Mouse (Mus musculus): Measurements from ENCODE around the gene Pdzd2.
A peak's percentile ranks its signal among the peaks of the same experiment; 100 is the strongest.

Gene Pdzd2

DNA sequence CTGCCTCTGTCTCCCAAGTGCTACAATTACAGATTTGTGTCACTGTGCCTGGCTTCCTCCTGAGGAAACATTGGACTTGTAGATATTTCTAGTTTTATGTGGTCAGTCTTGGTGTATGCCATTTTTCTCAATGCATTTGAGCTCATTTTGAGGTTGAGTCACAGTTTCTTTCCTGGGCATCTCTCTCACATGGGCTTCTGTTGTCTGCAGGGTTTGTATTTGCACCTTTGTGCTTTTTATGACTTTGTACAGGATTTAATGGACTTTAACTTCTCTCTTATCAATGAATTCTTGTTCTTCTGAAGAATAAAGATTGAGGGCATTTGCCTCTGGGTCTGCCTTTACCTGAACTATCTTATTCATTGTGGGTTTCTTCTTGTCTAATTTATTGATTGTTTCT is 382.3 kb downstream of the Pdzd2 start:
- no peak for DNase-seq (ENCODE audit: low read depth, low spot score)

DNA sequence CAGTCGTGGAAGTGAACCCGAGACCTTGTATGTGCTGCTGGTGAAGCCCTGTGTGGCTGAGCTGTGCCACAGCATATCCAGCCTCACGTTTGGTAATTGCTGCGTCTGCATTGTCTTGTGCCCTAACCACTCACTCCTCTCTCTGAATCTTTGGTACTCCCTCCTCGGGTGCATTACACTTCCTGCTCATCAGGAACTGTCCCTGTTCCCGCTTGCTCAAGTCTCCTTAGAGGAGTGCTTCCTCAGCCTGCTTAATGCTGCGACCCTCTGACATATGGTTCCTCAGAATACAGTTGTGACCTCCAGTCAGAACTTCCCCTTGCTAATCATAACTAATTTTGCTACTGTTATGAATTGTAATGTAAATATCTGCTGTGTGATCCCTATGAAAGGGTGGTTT is 383.8 kb downstream of the Pdzd2 start:
- DNase-seq (ENCODE audit: low read depth, low spot score), result no peak

DNA sequence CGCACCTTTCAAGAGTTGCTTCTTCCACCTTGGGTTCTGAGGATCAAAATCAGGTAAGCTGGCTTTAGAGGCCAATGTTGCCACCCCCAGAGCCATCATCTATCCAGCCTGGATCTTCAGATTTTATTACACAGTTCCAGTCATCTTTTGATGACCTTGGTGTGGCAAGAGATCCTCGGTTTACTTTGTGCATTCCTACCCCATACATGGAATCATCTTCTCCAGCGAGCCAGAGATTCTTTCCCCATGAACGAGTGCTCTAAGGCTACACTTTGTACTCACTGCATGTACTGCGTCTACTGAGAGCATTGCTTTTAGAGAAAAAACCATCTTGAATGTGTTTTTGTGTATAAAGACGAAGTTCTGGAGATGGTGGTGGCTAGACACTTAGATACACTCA is 384.5 kb downstream of the Pdzd2 start:
- no peak for DNase-seq (ENCODE audit: low read depth, low spot score)

DNA sequence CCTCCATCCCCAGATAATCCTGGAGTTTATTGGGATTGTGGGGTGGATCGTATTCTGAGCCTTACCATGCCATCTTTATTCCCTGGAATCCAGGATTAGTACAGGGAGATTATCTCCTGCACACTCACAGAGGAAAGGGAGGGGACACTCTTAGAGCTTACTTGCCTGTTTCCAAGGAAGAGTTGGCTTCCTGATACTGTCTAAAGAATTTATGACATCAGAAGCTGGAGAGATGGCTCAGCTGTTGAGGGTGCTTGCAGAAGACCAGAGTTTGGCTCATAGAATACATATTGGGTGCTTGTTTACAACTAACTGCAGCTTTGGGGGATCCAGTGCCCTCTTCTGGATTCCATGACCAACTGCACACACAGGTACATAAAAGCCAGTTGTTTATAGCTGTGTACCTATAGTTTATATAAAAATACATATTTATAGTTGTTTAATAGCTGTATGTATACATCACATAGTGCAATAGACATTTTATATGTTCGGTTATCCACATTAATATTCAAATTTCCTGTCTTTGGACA is 385.4 kb downstream of the Pdzd2 start:
- no peak for DNase-seq (ENCODE audit: low read depth, low spot score)

DNA sequence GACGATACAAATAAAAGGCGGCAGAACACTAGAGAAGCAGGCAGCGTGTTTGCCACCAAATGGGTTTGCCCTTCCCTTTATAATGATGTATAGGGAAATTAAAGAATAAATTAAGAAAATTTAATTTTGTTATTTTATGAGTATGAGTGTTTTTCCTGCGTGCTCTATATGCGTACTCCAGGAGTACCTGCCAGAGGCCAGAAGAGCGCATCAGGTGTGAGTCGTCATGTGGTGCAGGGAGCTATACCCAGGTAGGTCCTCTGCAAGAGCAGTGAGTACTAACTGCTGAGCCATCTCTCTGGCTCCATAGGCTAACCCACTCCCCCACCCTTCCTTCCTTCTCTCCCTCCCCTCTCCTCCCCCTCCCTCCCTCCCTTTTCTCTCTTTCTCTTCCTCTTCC is 388.3 kb downstream of the Pdzd2 start:
- DNase-seq (ENCODE audit: low read depth, low spot score), result no peak

DNA sequence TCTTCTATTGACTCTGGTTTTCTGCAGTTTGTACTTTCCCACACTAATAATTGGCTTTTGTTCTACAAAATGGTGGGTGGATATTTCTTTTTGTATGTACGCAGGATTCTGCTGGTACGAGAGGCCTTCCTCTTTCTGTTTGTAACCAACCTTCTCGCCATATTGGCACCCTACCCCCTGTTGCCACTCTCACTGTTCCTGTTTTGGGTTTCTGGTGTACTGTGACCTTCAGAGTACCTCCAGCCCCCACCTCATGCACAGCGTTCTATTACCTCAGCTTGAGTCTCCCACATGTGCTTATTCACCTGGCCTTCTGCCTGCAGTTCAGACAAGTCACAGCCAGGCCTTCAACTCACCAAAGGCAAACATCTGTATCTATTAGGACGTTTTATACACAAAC is 389.9 kb downstream of the Pdzd2 start:
- DNase-seq (ENCODE audit: low read depth, low spot score), result no peak

DNA sequence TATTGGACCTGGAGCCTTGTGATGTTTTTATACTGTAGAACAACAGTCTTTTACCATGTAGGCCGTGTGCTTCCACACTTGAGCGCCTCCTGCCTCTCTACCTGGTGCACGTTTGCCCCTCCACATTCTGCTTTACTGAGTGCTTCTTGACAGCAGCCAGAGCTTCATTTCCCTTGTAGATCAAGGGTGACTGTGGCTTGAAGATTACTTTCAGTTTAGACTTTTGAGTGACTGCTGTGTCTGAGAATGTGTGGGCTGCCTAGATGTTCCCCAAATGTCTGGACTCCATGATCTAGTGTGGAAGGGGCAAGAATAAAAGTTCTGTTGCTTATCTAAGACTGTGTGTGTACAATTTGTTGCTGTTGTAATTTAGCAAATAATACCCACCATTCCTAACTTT is 390.8 kb downstream of the Pdzd2 start:
- DNase-seq (ENCODE audit: low read depth, low spot score), result no peak

DNA sequence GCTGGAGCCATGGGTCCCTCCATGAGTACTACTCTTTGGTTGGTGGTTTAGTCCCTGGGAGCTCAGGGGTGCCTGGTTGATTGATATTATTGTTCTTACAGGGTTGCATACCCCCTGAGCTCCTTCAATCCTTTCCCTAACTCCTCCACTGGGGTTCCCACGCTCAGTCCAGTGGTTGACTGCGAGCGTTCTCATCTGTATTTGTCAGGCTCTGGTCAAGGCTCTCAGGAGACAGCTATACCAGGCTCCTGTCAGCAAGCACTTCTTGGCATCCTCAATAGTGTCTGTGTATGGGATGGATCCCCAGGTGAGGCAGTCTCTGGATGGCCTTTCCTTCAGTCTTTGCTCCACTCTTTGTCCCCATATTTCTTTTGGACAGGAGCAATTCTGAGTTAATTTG is 392.8 kb downstream of the Pdzd2 start:
- DNase-seq (ENCODE audit: low read depth, low spot score), result no peak

DNA sequence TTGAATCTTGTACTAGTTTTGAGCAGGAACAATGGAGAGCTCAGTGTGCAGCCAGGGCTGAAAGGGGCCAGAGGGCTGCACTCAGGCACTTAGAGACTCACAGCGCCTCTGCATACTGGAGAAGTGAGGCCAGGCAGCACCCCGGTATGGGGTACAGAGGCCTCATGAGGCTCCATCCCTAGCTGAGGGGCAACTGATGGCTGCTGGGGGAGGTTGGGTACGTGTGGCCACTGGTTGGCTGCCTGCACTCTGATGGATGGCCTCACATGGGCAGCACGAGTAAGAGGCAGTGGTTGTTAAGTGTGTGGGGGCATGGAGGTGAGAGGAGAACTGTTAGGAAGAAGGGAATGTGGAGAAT is 398.3 kb downstream of the Pdzd2 start:
- DNase-seq (ENCODE audit: low read depth, low spot score), result no peak

DNA sequence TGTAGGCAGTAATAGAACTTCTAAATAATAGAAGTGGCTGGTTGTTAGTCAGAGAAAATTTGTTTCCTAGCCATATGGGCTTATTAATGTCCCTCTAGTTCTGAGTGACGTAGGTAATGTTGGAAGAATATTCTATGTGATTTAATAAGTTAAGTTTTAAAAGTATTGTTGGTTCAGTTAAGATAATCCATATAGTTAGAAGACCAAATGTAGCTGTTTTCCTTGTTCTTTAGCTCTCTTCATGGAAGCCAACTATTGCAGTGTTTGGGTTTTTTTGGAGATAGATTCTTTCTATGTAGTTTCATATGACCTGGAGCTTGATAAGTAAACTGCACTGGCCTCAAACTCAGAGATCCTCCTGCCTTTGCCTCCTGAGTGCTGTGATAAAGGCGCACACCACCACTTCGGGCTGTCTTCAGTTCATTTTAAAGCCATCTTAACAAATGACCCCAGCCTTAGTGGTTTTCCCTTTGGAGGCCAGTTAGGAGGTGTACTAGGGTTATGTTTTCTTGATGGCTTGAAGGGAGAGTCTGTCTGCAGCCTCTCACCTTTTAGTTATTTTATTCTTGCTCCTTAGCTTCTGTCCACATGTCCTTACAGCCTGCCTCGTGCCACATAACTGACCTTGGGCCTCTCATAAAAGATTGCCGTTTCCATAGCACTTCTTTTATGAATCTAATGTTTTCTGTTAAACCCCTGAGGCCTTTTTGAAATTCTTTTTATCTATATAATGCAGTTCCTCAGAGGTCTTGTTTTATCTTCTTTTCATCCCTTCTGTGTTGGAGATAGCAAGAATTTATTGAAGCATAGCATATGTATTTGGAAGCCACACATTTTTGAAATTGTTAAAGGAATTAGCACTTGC is 399.0 kb downstream of the Pdzd2 start:
- no peak for DNase-seq (ENCODE audit: low read depth, low spot score)

DNA sequence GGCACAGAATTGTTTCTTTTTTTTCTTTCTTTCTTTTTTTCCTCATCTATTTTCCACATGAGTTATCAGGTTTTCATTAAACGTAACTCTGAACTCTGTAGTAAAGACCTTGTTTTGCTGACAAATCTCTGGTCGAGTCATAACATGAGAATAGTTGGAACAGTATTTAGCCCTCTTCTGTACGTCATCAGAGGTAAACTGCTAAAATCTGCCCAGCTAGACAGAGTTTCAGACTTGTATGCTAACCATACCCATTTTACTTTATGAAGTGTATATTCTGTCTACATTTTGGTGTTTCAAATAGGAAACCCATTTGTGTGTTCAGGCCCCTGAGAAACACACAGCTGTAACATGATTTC is 402.0 kb downstream of the Pdzd2 start:
- DNase-seq (ENCODE audit: low read depth, low spot score), result no peak

DNA sequence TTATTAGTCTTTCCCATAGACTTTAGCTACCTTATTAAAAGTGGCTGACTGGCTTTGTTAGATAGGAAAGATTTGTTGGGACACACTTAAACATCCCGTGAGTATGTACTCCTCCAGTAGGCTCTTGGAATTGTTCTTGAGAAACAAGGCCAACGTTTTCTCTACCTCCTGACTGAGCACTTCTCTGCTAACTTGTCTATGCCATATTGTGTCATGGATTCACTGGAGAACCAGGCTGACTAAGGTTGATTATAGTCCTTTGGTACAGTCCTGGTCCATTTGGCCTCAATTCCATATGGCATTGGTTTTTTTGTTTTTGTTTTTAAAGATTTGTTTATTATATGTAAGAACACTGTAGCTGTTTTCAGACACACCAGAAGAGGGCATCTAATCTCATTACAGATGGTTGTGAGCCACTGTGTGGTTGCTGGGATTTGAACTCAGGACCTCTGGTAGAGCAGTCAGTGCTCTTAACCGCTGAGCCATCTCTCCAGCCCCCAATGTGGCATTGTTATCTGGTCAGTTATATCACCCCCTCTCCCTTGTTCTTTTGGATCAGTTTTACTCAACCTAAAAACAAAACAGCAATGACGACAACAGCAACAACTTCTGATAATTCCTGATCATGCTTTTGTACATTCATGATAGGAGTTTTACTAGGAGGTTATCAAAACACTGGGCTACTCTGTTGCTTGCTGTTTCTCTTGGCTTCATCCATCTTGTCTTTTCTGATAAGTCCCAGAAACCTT is 402.5 kb downstream of the Pdzd2 start:
- no peak for DNase-seq (ENCODE audit: low read depth, low spot score)

DNA sequence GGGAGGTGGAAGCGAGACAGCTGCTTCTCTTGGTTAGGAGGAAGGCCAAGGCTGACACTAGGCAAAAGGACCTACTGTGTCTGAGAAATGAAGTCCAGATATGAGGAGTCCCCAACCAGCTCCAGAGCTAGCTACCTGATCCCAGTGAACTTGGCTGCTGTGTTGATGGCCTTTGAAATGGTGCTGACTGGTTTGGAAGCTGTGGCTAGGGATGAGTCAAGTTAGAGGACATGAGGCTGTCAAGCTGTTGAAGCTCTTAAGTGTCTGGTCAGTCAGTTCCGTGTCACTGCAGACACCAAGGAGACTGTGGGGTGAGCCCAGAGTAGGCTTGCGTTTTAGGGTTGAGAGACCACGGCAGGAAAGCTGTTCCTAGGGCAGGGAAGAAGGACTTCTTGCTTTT is 405.3 kb downstream of the Pdzd2 start:
- no peak for DNase-seq (ENCODE audit: low read depth, low spot score)

DNA sequence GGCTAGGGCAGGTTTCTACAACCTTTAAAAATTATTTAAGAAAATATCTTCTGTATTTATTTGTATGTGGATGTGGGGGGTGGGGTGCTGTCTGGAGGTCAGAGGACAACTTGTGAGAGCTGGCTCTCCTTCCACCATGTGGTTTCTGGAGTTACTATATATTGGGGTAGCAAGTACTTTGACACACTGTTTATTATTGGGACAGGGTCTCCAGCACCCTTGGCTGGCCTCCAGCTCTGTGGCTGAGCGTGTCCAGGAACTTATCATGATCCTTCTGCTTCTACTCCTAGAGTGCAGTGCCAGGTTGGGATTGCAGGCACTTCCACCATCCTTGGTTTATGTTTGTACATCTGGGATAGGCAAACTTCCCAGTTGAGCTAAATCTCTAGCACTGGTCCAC is 408.4 kb downstream of the Pdzd2 start:
- DNase-seq (ENCODE audit: low read depth, low spot score), result no peak

DNA sequence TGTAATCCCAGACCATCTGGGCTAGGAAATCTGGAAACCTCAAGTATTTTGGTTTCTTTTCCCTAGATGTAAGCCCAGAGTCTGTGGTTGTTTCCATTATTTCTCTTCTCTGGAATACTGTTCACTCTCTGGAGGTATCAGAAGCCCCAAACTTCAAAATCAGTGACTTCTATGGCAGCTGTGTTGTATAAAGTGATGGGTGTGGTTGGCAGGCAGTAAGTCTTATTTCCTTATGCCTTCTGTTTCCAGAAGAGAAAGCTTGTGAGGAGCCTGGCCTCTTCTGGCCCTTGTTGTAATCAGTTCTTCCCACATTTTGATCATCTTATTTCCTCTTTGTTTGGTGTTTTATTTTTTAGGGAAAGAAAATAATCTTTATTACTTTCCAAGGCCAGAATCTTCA is 408.8 kb downstream of the Pdzd2 start:
- DNase-seq (ENCODE audit: low read depth, low spot score), result no peak

DNA sequence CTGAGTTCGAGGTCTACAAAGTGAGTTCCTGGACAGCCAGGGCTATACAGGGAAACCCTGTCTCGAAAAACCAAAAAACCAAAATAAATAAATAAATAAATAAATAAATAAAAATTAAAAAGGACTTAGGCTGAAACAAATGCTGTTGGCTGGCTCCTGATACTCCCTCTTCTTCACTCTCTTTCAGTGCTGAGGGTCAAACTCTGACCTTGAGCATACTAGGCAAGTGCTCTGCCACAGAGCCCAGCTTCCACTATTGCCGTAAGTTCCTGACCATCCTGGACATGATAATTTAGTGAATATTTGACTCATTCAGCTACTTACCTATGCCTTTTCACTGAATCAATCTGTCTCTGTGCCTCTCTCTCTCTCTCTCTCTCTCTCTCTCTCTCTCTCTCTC is 409.3 kb downstream of the Pdzd2 start:
- DNase-seq (ENCODE audit: low read depth, low spot score), result no peak

DNA sequence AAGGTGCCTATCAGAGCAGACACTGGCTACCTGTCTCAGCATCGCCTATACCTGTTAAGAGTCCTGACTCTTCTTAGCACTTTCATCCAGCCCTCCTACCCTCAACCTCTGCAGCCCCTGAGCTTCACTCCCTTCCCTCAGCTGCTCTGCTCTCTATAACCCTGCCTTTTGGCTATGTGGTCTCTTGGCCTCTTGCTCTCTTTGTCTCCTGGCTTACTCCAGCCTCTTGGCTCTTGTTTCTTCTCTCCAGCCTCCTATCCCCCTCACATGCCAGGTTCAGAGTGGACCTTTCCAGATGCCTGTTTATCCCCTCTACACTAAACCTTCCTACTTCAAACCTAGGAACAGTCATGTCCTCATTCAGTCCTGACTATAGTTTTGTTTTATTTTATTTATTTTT is 415.4 kb downstream of the Pdzd2 start:
- DNase-seq (ENCODE audit: low read depth, low spot score), result no peak

DNA sequence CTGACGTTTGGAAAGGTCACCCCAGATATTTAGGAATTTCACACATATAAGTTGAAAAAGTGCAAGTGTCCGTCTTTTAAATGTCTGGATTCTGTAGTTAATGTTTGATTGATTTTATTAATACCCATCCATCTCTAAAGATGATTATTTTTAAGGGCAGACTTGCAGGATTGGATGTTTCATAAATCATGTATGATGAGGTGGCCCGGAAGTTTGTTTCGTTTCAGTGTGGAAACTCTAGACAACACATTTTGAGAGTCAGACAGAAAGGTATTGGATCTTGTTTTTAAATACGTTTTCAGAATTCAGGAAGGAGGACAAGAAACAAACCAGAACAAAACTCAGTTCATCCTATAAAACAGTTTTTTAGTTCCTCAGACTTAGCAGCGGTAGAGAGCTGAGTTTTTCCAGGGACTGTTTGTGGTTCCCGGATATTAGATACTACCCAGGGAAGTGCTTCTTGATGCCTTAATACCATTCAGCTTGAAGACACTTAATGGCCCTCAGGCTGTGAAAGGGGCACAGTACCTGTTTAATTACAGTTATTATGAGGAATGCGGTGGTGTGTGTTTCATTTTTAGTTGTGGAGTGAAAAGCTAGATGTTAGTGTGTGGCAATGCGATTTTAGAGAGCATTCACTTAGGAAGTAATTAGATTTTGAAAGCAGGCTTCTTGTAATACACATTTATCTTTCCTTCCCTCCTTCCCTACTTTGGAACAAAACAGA is 416.9 kb downstream of the Pdzd2 start:
- no peak for DNase-seq (ENCODE audit: low read depth, low spot score)

DNA sequence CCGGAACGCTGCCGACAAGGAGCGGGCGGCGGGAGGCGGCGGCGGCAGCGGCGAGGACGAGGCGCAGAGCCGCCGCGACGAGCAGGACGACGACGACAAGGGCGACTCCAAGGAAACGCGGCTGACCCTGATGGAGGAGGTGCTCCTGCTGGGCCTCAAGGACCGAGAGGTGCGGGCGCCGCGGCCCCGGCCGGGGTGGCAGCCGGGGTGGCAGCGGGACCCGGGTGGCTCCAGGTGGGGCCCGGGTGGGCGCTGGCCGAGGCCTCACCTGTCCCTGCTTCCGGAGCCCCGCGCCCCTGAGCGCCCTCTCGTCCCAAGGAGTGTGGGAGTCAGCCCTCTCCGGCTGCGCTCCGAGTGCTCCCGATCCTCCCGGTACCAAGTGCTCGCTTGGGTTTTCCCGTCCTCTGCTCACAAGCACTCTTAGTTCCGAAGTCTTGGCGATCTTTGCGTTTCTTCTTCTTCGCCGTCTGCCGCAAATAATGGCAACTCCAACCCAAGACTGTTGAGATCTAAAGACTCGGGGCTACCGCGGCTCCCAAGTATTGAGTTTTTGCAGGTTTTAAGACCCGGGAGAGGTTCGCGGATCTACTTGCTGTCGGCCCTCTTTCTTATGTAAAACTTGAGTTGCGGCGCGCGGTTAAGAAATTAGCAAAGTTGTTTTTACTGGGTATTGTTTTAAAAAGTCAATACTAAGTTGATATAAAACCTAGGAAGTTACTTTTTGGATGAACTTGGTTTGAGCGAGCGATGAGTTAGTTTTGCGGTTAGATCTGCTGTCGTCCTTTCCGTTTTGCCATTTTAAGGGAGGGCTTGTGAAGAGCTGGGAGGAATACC is 417.7 kb downstream of the Pdzd2 start, which contains the start of gene 1810049J17Rik:
TSS of gene 1810049J17Rik (minus strand) at position 112 of the 834 bp plus-strand sequence.
- peak; percentile 56 for DNase-seq (ENCODE audit: low read depth, low spot score)

DNA sequence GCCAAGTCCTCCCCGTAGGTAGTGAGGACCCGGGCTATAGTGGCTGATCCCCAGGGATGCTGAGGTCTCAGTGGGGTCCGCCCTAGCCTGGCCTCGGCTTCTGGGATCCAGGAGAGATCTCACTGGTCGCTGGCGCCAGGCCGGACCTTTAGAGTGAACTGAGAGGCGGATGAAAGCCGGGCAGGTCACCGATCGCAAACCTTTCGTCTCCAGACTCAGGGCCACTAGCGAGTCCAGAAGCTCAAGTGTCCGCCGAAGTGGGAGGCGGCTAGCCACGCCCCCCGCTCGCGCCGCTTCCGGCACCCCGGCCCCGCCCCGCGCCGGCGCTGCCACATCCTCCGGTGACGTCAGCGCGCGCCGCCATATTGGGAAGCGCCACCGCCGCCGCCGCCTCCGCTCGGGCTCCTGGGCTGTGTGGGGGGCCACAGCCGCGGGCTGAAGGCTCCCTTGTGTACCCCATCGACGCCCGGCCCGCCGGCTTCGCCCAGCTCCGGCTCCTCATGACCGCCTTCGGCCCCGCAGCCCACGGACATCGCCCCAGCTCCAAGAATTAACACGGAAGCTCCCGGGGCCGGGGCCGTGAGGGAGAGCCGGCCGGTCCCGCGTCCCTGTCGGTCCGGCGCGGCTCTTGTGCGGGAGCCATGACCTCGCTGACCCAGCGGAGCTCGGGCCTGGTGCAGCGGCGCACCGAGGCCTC is 418.5 kb downstream of the Pdzd2 start, which contains the start of gene Golph3:
TSS of gene Golph3 (plus strand) at position 360 of the 697 bp plus-strand sequence.
- DNase-seq (ENCODE audit: low read depth, low spot score), result peak; percentile 93
